Mouse (Mus musculus): Measurements from ENCODE around the gene Lnx1. TPM values are rescaled to one million over a fixed set of nuclear protein-coding genes. Genes with fewer than 3 reads are reported as not detected.

Lnx1 gene
- polyA plus RNA-seq, 1 experiment: 0.05 TPM

DNA sequence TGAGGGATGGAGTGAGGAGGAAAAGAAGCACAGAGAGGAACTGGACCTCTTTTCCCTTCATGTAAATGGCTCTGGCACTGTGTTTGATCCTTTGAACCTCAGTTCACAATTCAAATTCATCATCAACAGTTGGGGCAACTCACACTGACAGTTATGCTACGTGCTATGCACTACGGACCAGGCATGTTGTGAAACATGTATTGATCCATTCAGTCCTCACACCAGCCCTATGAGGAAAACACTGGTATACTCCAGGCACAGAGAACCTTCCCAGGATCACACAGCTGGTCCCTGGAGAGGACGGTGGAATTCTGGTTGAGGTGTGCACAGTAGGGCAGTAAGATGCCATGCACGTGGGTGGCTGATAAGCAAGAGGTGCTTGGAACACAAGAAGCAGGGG, 62.2 kb downstream of the Lnx1 start:
- no peaks in the 10 kb centered on the region for H3K27me3 ChIP-seq (ENCODE audit: control insufficient read depth, insufficient read depth, insufficient read length)
- TF ChIP-seq CEBPB (IDR thresholded peaks at IDR 0.05; ENCODE audit: insufficient read depth, poor library complexity, severe bottlenecking): no peak
- TF ChIP-seq TCF3 (IDR thresholded peaks at IDR 0.05; ENCODE audit: insufficient read length, low read depth): no peak
- no peak for TF ChIP-seq USF1 (IDR thresholded peaks at IDR 0.05; ENCODE audit: low read depth)
- TF ChIP-seq SRF (IDR thresholded peaks at IDR 0.05; ENCODE audit: control insufficient read depth, insufficient read length, low read depth): no peak
- no peak for TF ChIP-seq POLR2AphosphoS2 (IDR thresholded peaks at IDR 0.05; ENCODE audit: insufficient read length, low read depth)
- TF ChIP-seq TCF12 (IDR thresholded peaks at IDR 0.05; ENCODE audit: insufficient read depth, poor library complexity, severe bottlenecking): no peak

DNA sequence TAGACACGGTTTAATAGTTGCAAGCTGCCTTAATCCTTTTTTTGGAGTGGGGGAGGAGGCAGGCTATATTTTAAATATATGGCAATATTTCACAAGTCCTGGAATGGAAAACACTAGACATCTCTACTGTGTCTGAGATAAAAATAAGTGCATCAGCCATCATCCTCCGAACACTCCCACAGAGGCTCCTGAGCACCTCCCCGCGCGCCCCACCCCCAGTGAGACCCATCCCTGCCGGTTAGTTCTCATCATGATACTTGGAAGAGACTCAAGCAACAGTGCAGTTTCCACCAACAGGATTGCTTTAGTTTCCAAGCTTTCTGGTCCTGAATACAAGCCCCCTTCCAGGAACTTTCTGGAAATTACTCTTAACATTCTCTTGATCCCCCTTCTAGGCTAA, 63.2 kb downstream of the Lnx1 start:
- no peak overlapping the region for H3K4me2 ChIP-seq (ENCODE audit: low read depth)

More for the DNA sequence above, 62.2 kb downstream of the Lnx1 start:
- H3ac ChIP-seq (ENCODE audit: control insufficient read depth, insufficient read length): no peak overlapping the region
- H3K79me2 ChIP-seq (ENCODE audit: control insufficient read depth, insufficient read depth): no peaks in the 10 kb centered on the region
- H3K4me3 ChIP-seq: no peak overlapping the region
- H3K36me3 ChIP-seq (ENCODE audit: control insufficient read depth, insufficient read depth): no peaks in the 10 kb centered on the region
- H3K4me2 ChIP-seq (ENCODE audit: low read depth): no peak overlapping the region

DNA sequence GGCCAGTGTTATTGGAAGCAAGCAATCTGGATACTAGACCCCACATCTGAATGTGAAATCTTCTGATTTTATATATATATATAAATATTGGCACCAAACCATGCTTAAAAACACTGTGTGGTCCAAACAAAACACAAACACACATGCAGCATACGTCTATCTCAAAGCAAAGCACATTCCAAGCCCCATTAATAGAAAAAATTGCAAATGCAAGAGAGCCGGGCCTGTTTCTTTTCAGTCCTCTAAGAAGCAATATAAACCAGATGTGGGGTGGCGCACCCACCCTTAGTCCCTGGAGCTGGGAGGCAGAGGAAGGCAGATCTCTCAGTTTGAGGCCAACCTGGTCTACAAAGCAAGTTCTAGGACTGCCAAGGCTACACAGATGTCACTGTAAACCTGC, 68.3 kb downstream of the Lnx1 start:
- H3K4me3 ChIP-seq: no peak overlapping the region

More for the DNA sequence above, 63.2 kb downstream of the Lnx1 start:
- Histone ChIP-seq H3K36me3 (ENCODE audit: control insufficient read depth, insufficient read depth) (no peaks in the 10 kb centered on the region), H3ac (ENCODE audit: control insufficient read depth, insufficient read length) (no peak overlapping the region), H3K4me3 (no peak overlapping the region), H3K27me3 (ENCODE audit: control insufficient read depth, insufficient read depth, insufficient read length) (no peaks in the 10 kb centered on the region), H3K79me2 (ENCODE audit: control insufficient read depth, insufficient read depth) (no peaks in the 10 kb centered on the region)
- TF ChIP-seq POLR2AphosphoS2 (IDR thresholded peaks at IDR 0.05; ENCODE audit: insufficient read length, low read depth) (no peak), POLR2A (IDR thresholded peaks at IDR 0.05; ENCODE audit: insufficient read length, low read depth) (no peak), MYOD1 (IDR thresholded peaks at IDR 0.05; ENCODE audit: control insufficient read depth in 1 of 3, insufficient read length in 2 of 3, low read depth in 2 of 3) (no peak), MAX (IDR thresholded peaks at IDR 0.05; ENCODE audit: low read depth) (no peak), MYOG (IDR thresholded peaks at IDR 0.05; ENCODE audit: control insufficient read depth in 1 of 3, insufficient read depth in 1 of 3, insufficient read length in 2 of 3, low read depth in 2 of 3) (no peak), E2F4 (IDR thresholded peaks at IDR 0.05; ENCODE audit: insufficient read depth) (no peak), REST (IDR thresholded peaks at IDR 0.05; ENCODE audit: insufficient read depth, insufficient read length) (no peak), USF1 (IDR thresholded peaks at IDR 0.05; ENCODE audit: low read depth) (no peak), CEBPB (IDR thresholded peaks at IDR 0.05; ENCODE audit: insufficient read depth, poor library complexity, severe bottlenecking) (no peak), SRF (IDR thresholded peaks at IDR 0.05; ENCODE audit: control insufficient read depth, insufficient read length, low read depth) (no peak), TCF3 (IDR thresholded peaks at IDR 0.05; ENCODE audit: insufficient read length, low read depth) (no peak), TCF12 (IDR thresholded peaks at IDR 0.05; ENCODE audit: insufficient read depth, poor library complexity, severe bottlenecking) (no peak)

DNA sequence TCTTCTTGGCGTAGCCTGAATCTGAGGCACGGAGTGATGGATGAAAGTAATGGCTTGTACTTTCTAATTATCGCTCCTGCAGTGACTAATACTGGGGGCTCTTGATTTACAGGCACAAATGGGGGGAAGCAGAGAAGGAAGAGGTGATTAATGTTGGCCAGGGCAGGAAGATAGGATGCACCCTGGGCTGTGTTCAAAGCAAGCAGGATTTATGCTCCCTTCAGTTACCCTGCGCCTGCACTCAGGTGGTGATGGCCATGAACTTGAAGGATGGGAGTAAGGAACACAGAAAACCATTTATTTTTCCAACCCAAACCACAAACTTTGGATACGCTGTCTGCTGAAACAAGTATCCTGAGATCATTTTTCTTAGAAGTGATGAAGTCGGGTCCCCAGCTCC, 69.3 kb downstream of the Lnx1 start:
- Histone ChIP-seq H3K36me3 (ENCODE audit: control insufficient read depth, insufficient read depth) (no peaks in the 10 kb centered on the region), H3K79me2 (ENCODE audit: control insufficient read depth, insufficient read depth) (no peaks in the 10 kb centered on the region), H3ac (ENCODE audit: control insufficient read depth, insufficient read length) (no peak overlapping the region), H3K27me3 (ENCODE audit: control insufficient read depth, insufficient read depth, insufficient read length) (no peaks in the 10 kb centered on the region), H3K4me3 (no peak overlapping the region), H3K4me2 (ENCODE audit: low read depth) (no peak overlapping the region)
- TF ChIP-seq SRF (IDR thresholded peaks at IDR 0.05; ENCODE audit: control insufficient read depth, insufficient read length, low read depth) (no peak), POLR2AphosphoS2 (IDR thresholded peaks at IDR 0.05; ENCODE audit: insufficient read length, low read depth) (no peak), TCF12 (IDR thresholded peaks at IDR 0.05; ENCODE audit: insufficient read depth, poor library complexity, severe bottlenecking) (no peak), POLR2A (IDR thresholded peaks at IDR 0.05; ENCODE audit: insufficient read length, low read depth) (no peak), MYOD1 (IDR thresholded peaks at IDR 0.05; ENCODE audit: control insufficient read depth in 1 of 3, insufficient read length in 2 of 3, low read depth in 2 of 3) (no peak), E2F4 (IDR thresholded peaks at IDR 0.05; ENCODE audit: insufficient read depth) (no peak), USF1 (IDR thresholded peaks at IDR 0.05; ENCODE audit: low read depth) (no peak), REST (IDR thresholded peaks at IDR 0.05; ENCODE audit: insufficient read depth, insufficient read length) (no peak), MYOG (IDR thresholded peaks at IDR 0.05; ENCODE audit: control insufficient read depth in 1 of 3, insufficient read depth in 1 of 3, insufficient read length in 2 of 3, low read depth in 2 of 3) (no peak), MAX (IDR thresholded peaks at IDR 0.05; ENCODE audit: low read depth) (no peak), CEBPB (IDR thresholded peaks at IDR 0.05; ENCODE audit: insufficient read depth, poor library complexity, severe bottlenecking) (no peak), TCF3 (IDR thresholded peaks at IDR 0.05; ENCODE audit: insufficient read length, low read depth) (no peak)

More for the DNA sequence above, 68.3 kb downstream of the Lnx1 start:
- H3K79me2 ChIP-seq (ENCODE audit: control insufficient read depth, insufficient read depth): no peaks in the 10 kb centered on the region
- H3K4me2 ChIP-seq (ENCODE audit: low read depth): no peak overlapping the region
- no peak overlapping the region for H3ac ChIP-seq (ENCODE audit: control insufficient read depth, insufficient read length)
- H3K36me3 ChIP-seq (ENCODE audit: control insufficient read depth, insufficient read depth): no peaks in the 10 kb centered on the region
- TF ChIP-seq SRF (IDR thresholded peaks at IDR 0.05; ENCODE audit: control insufficient read depth, insufficient read length, low read depth) (no peak), MYOG (IDR thresholded peaks at IDR 0.05; ENCODE audit: control insufficient read depth in 1 of 3, insufficient read depth in 1 of 3, insufficient read length in 2 of 3, low read depth in 2 of 3) (no peak), REST (IDR thresholded peaks at IDR 0.05; ENCODE audit: insufficient read depth, insufficient read length) (no peak), POLR2A (IDR thresholded peaks at IDR 0.05; ENCODE audit: insufficient read length, low read depth) (no peak), TCF3 (IDR thresholded peaks at IDR 0.05; ENCODE audit: insufficient read length, low read depth) (no peak), E2F4 (IDR thresholded peaks at IDR 0.05; ENCODE audit: insufficient read depth) (no peak), MAX (IDR thresholded peaks at IDR 0.05; ENCODE audit: low read depth) (no peak), POLR2AphosphoS2 (IDR thresholded peaks at IDR 0.05; ENCODE audit: insufficient read length, low read depth) (no peak), CEBPB (IDR thresholded peaks at IDR 0.05; ENCODE audit: insufficient read depth, poor library complexity, severe bottlenecking) (no peak), TCF12 (IDR thresholded peaks at IDR 0.05; ENCODE audit: insufficient read depth, poor library complexity, severe bottlenecking) (no peak), MYOD1 (IDR thresholded peaks at IDR 0.05; ENCODE audit: control insufficient read depth in 1 of 3, insufficient read length in 2 of 3, low read depth in 2 of 3) (no peak), USF1 (IDR thresholded peaks at IDR 0.05; ENCODE audit: low read depth) (no peak)
- H3K27me3 ChIP-seq (ENCODE audit: control insufficient read depth, insufficient read depth, insufficient read length): no peaks in the 10 kb centered on the region

Data from myocyte (in vitro differentiated cells).